Mouse (Mus musculus): ENCODE data around the gene Ankrd11. TPM values are rescaled to one million over a fixed set of nuclear protein-coding genes. Genes with fewer than 3 reads are reported as not detected.

Gene Ankrd11
- polyA plus RNA-seq, 1 experiment from 2014 or later, result 21.2 TPM

DNA sequence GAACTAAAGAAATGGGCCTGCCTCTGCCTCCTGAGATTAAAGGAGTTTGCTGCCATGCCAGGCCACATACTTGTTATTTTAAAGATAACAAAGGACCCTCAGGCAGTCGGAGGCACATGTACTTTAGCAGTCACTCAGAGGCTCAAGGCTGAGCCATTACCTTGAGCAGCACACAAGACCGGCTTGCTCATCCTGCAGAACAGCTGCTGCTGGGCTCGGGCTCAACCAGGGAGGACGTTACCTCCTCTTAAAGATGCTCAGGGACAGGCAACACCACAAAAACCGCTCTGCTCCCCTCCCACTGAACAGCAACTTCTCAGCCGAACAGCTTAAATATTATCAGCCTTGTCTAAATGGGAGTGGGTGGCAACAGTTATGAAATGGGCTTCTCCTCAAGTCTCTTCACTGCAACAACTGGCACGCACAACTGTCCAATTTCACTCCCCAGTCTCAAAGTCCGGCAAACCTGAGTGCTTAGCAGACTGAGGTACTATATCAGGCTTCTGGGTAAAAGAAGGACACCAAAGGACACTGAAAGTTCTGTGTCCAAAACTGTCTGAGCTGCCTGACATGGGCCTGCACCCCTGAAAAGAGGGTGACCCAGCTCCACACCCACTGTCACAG, 140.1 kb downstream of the Ankrd11 start:
- Histone ChIP-seq H3K4me1 (ENCODE audit: insufficient read depth) (peaks cover 18% of the 10 kb centered on the region), H3K4me3 (ENCODE audit: low read depth, low read length) (no peak overlapping the region), H3K36me3 (replicated peaks; ENCODE audit: insufficient read depth, low read length) (peaks cover 39% of the 10 kb centered on the region), H3K4me2 (ENCODE audit: low read depth, low read length) (no peak overlapping the region), H3K9me3 (ENCODE audit: low read length) (no peaks in the 10 kb centered on the region), H3K27me3 (ENCODE audit: insufficient read depth, low read length) (no peaks in the 10 kb centered on the region), H3K9ac (replicated peaks) (no peak overlapping the region), H3K27ac (ENCODE audit: low read depth) (no peak overlapping the region)
- 82% methylated on average over 8 of the region's 8 CpGs for WGBS (ENCODE audit: insufficient replicate concordance)
- DNase-seq (no peak), ATAC-seq (no peak)
- TF ChIP-seq EP300 (IDR thresholded peaks at IDR 0.05; ENCODE audit: low read depth) (no peak), CTCF (IDR thresholded peaks at IDR 0.05; ENCODE audit: low read depth) (no peak)

DNA sequence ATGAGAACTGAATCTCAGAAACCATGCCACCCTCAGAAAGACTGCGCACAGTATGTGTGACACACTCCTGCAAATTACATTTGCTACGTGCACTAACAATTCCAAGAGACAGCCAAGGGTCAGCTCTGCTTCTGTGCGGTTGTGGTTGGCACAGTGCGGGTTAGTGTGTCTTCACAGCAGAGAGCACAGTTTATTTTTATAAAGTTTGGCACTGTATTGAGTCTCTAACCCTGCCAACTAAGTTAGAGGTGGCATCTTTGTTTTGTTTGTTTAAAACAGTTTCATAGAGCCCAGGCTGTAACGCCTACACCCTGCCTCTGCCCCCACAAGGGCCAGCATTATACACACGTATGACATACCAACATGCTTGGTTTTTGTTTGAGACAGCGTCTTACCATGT, 140.6 kb downstream of the Ankrd11 start:
- 94% methylated on average over 7 of the region's 7 CpGs for WGBS (ENCODE audit: insufficient replicate concordance)
- no peak overlapping the region for H3K9ac ChIP-seq (replicated peaks)
- no peak overlapping the region for H3K27ac ChIP-seq (ENCODE audit: low read depth)
- DNase-seq (no peak), ATAC-seq (no peak)
- no peaks in the 10 kb centered on the region for H3K9me3 ChIP-seq (ENCODE audit: low read length)
- no peak overlapping the region for H3K4me2 ChIP-seq (ENCODE audit: low read depth, low read length)
- TF ChIP-seq EP300 (IDR thresholded peaks at IDR 0.05; ENCODE audit: low read depth) (no peak), CTCF (IDR thresholded peaks at IDR 0.05; ENCODE audit: low read depth) (no peak)
- H3K36me3 ChIP-seq (replicated peaks; ENCODE audit: insufficient read depth, low read length), result peaks cover 41% of the 10 kb centered on the region
- no peaks in the 10 kb centered on the region for H3K27me3 ChIP-seq (ENCODE audit: insufficient read depth, low read length)
- H3K4me1 ChIP-seq (ENCODE audit: insufficient read depth), result peaks cover 16% of the 10 kb centered on the region
- no peak overlapping the region for H3K4me3 ChIP-seq (ENCODE audit: low read depth, low read length)

DNA sequence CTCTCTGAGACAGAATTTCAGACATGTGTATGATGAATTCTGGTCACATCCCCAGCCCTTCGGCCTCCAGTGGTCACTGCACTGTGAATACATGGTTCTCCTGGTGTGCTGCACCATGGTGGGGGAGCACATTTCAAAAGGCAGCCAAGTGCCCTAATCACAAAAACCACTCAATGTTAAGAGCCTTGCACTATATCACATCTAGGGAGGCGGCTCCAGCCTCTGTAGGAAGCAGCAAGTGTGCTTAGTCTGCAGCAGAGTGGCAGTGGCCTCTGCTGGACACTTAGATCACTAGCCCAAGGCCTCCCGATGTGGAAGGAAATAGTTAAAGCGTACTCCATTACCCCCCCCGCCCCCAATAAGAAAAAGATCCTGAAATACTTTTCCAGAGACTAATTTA, 143.0 kb downstream of the Ankrd11 start:
- 0 out of 2 replicates have a peak, but pooled peaks have one; percentile 16 for TF ChIP-seq CTCF (IDR thresholded peaks at IDR 0.05; ENCODE audit: low read depth)
- no peak for TF ChIP-seq EP300 (IDR thresholded peaks at IDR 0.05; ENCODE audit: low read depth)
- no peaks in the 10 kb centered on the region for H3K9me3 ChIP-seq (ENCODE audit: low read length)
- H3K9ac ChIP-seq (replicated peaks), result no peak overlapping the region
- H3K4me3 ChIP-seq (ENCODE audit: low read depth, low read length), result no peak overlapping the region
- no peak for DNase-seq
- no peaks in the 10 kb centered on the region for H3K27me3 ChIP-seq (ENCODE audit: insufficient read depth, low read length)
- no peak overlapping the region for H3K4me2 ChIP-seq (ENCODE audit: low read depth, low read length)
- H3K4me1 ChIP-seq (ENCODE audit: insufficient read depth), result peaks cover 4% of the 10 kb centered on the region; the same call in 1 of the 2 replicates
- WGBS (ENCODE audit: insufficient replicate concordance), result 80% methylated on average over 5 of the region's 5 CpGs
- no peak overlapping the region for H3K27ac ChIP-seq (ENCODE audit: low read depth)
- H3K36me3 ChIP-seq (replicated peaks; ENCODE audit: insufficient read depth, low read length), result peaks cover 59% of the 10 kb centered on the region
- no peak for ATAC-seq

DNA sequence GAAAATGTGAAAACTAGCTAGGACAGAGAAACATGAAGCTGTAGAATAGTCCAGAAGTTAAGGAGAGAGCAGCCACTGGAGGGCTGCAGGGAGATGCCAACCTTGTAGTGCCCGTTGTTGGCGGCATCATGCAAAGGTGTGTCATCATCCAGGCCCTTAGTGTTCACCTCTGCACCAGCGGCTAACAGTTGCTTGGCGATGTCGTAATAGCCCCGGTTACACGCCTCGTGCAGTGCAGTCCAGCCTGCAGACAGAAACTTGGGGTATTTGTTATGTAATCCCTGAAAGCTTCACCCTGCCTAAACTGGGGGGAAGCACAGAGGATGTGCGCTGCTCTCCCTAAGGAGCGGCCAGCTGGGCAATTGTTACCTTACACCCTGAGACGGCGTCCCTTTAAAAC, 143.6 kb downstream of the Ankrd11 start:
- H3K27me3 ChIP-seq (ENCODE audit: insufficient read depth, low read length), result no peaks in the 10 kb centered on the region
- 54% methylated on average over 12 of the region's 12 CpGs for WGBS (ENCODE audit: insufficient replicate concordance)
- no peak overlapping the region for H3K4me2 ChIP-seq (ENCODE audit: low read depth, low read length)
- H3K9ac ChIP-seq (replicated peaks), result no peak overlapping the region
- H3K4me3 ChIP-seq (ENCODE audit: low read depth, low read length), result no peak overlapping the region
- peaks cover 4% of the 10 kb centered on the region; the same call in 1 of the 2 replicates for H3K4me1 ChIP-seq (ENCODE audit: insufficient read depth)
- TF ChIP-seq CTCF (IDR thresholded peaks at IDR 0.05; ENCODE audit: low read depth) (no peak), EP300 (IDR thresholded peaks at IDR 0.05; ENCODE audit: low read depth) (no peak)
- peak overlapping the region; percentile 30 for H3K27ac ChIP-seq (ENCODE audit: low read depth)
- ATAC-seq, result peak; percentile 85
- peak; percentile 60 for DNase-seq
- peaks cover 63% of the 10 kb centered on the region for H3K36me3 ChIP-seq (replicated peaks; ENCODE audit: insufficient read depth, low read length)
- no peaks in the 10 kb centered on the region for H3K9me3 ChIP-seq (ENCODE audit: low read length)

DNA sequence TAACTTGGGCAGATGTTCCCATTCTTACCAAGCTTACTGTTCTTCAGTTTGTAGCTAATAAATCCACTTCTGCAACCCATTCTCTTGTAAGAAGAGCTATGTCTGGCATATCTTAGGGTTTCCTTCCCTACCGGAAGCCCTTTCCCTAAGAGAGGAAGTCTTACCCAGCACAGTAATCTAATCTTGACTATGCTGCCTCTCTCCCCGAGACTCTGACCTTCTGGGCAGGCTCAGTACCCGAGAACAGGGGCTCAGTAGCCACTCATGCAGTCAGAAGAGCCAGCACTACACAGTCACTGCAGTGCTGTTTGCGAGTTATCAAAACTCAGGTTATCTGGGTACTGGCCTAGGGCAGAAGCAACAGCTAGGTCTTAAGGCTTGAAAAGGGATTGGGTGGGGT, 144.1 kb downstream of the Ankrd11 start:
- peaks cover 66% of the 10 kb centered on the region for H3K36me3 ChIP-seq (replicated peaks; ENCODE audit: insufficient read depth, low read length)
- H3K9ac ChIP-seq (replicated peaks), result no peak overlapping the region
- ATAC-seq, result no peak
- no peak for DNase-seq
- TF ChIP-seq CTCF (IDR thresholded peaks at IDR 0.05; ENCODE audit: low read depth), result no peak
- H3K9me3 ChIP-seq (ENCODE audit: low read length), result no peaks in the 10 kb centered on the region
- no peak overlapping the region for H3K4me2 ChIP-seq (ENCODE audit: low read depth, low read length)
- WGBS (ENCODE audit: insufficient replicate concordance), result 65% methylated on average over 4 of the region's 4 CpGs
- peaks cover 4% of the 10 kb centered on the region; the same call in 1 of the 2 replicates for H3K4me1 ChIP-seq (ENCODE audit: insufficient read depth)
- peak overlapping the region; percentile 30 for H3K27ac ChIP-seq (ENCODE audit: low read depth)
- H3K4me3 ChIP-seq (ENCODE audit: low read depth, low read length), result no peak overlapping the region
- no peaks in the 10 kb centered on the region for H3K27me3 ChIP-seq (ENCODE audit: insufficient read depth, low read length)

DNA sequence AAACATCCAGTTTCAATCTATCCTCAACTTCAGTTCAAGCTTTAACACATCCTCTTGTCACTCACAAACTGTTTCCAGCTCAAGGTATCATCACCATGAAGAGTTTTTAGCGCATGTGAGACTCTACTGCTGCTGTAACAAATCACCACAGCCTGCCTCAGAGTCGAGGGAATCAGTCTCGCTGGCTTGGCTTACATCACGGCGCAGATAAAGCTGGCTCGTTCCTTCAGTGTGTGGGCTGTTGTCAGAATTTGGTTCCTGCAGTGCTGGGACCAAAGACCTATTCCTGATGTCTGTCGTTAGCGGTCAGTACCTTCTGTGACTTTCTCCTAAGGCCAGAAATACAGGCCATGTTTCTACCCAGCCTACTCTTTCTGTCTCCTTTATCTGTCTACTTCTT, 144.9 kb downstream of the Ankrd11 start:
- Histone ChIP-seq H3K9ac (replicated peaks) (no peak overlapping the region), H3K27me3 (ENCODE audit: insufficient read depth, low read length) (no peaks in the 10 kb centered on the region), H3K4me2 (ENCODE audit: low read depth, low read length) (no peak overlapping the region), H3K36me3 (replicated peaks; ENCODE audit: insufficient read depth, low read length) (peaks cover 74% of the 10 kb centered on the region), H3K4me1 (ENCODE audit: insufficient read depth) (peaks cover 4% of the 10 kb centered on the region; the same call in 1 of the 2 replicates), H3K9me3 (ENCODE audit: low read length) (no peaks in the 10 kb centered on the region), H3K27ac (ENCODE audit: low read depth) (no peak overlapping the region), H3K4me3 (ENCODE audit: low read depth, low read length) (no peak overlapping the region)
- TF ChIP-seq EP300 (IDR thresholded peaks at IDR 0.05; ENCODE audit: low read depth) (no peak), CTCF (IDR thresholded peaks at IDR 0.05; ENCODE audit: low read depth) (no peak)
- 88% methylated on average over 8 of the region's 8 CpGs for WGBS (ENCODE audit: insufficient replicate concordance)
- ATAC-seq (no peak), DNase-seq (no peak)
